Mouse (Mus musculus): Measurements from ENCODE around the gene Sh3bp5. TPM values are rescaled to one million over a fixed set of nuclear protein-coding genes. Genes with fewer than 3 reads are reported as not detected.

Gene Sh3bp5
- 34.4 TPM for polyA plus RNA-seq (2014; fragmentation: Illumina TruSeq; extraction: RNeasy Lipid Tissue Mini Kit (QIAGEN cat#74804); ENCODE audit: low read depth, low replicate concordance)

DNA sequence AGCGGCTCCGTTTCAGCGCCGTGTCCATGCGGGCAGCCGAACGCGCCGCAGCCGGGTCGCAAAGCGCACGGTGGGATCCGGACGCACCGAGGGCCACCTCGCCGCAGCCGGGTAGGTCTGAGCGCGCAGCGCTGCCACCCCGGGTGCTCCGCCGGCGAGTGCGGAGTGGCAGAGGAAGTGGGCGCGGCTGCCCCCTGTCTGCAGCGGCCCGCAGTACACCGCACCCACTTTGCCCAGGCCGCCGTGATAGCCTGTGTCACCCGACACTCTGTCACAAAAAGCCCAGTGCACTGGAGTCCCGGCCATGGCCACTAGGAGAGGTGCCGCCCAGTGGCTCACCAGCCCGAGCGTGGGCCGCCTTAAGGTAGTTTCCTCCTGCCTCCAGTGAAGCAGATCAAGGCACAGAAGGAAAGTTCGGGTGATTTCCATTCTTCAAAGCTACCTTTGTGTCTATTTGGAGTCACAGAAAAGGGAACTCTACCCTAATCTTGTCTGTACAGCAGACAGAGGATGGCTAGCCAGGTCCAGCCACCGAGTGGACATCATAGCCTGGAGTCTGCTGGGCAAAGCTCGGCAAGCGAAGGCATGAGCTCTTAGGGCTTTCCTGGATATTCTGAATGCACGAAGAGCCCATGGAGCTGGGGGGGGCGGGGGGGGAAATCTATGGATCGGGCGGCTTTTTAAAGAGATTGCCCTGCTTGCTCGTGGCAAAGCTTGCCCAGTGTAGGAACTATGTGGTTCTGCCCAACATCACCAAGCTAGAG is at the start of gene Sh3bp5:
Gene Sh3bp5 (minus strand): TSS at position 149 of the 764 bp plus-strand sequence.

GRCm38 (mm10) chr14:31336369-31337155 is 99.3 kb downstream of the Sh3bp5 start, which contains the start of gene Capn7:
TSS of gene Capn7 (plus strand) at chr14:31336638.

DNA sequence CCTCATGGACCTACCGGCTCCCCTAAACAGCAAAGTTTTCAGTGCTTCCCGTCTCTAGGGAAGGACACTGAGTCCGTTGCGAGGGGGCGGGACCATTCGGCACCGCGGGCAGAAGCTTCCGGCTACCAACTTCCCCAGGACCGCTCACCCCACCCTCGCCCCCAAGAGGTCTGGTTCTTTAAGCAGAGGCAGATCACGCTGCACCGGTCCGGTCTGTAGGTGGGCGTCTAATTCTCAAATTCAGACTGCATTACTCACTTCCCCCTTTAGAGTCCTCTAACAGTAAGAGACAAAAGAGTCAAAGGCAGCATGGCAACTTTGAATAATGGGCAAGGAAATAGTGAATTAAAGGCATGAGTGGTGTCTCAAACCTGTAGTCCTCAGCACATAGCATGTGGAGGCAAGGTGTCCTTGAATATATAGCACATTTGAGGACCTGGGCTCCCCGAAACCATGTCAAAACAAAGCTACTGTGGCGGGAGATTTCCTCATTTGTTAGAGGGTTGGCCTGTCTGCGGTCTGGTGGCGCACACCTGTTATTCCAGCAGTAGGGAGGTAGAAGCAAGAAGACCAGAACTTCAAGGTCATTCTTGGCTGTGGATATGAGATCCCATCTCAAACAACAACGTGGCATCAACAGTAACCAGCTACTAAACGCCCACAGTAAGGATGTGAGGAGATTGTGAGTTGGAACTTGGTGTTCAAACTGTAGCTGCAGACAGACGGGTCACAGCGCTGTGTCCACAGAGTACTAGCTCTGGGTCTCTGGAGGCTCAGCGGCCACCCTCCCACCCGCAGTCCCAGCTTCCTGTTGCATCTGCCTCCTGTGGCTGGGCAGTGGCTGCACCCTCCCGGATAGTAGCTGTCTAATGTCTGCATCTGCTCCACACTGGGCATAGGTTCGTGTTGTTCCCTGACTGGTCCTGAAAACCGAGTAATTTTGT is 111.8 kb downstream of the Sh3bp5 start, which contains the start of gene Dnah1:
Gene Dnah1 (minus strand): TSS at position 48 of the 944 bp plus-strand sequence.

Other genes with a start within 250 kb of the Sh3bp5 start
- 1.4 TPM for gene Tnnc1, start 227.8 kb downstream of the Sh3bp5 start, polyA plus RNA-seq (2014; fragmentation: Illumina TruSeq; extraction: RNeasy Lipid Tissue Mini Kit (QIAGEN cat#74804); ENCODE audit: low read depth, low replicate concordance)
- gene Nisch, start 219.1 kb downstream of the Sh3bp5 start, polyA plus RNA-seq (2014; fragmentation: Illumina TruSeq; extraction: RNeasy Lipid Tissue Mini Kit (QIAGEN cat#74804); ENCODE audit: low read depth, low replicate concordance): 268 TPM
- 16.2 TPM for gene Sema3g, start 218.2 kb downstream of the Sh3bp5 start, polyA plus RNA-seq (2014; fragmentation: Illumina TruSeq; extraction: RNeasy Lipid Tissue Mini Kit (QIAGEN cat#74804); ENCODE audit: low read depth, low replicate concordance)
- gene Phf7, start 184.8 kb downstream of the Sh3bp5 start, polyA plus RNA-seq (2014; fragmentation: Illumina TruSeq; extraction: RNeasy Lipid Tissue Mini Kit (QIAGEN cat#74804); ENCODE audit: low read depth, low replicate concordance): 38.3 TPM
- 37.2 TPM for gene Bap1, start 184.6 kb downstream of the Sh3bp5 start, polyA plus RNA-seq (2014; fragmentation: Illumina TruSeq; extraction: RNeasy Lipid Tissue Mini Kit (QIAGEN cat#74804); ENCODE audit: low read depth, low replicate concordance)
- gene Dnah1, start 112.2 kb downstream of the Sh3bp5 start, polyA plus RNA-seq (2014; fragmentation: Illumina TruSeq; extraction: RNeasy Lipid Tissue Mini Kit (QIAGEN cat#74804); ENCODE audit: low read depth, low replicate concordance): 2.5 TPM
- gene Capn7, start 99.4 kb downstream of the Sh3bp5 start, polyA plus RNA-seq (2014; fragmentation: Illumina TruSeq; extraction: RNeasy Lipid Tissue Mini Kit (QIAGEN cat#74804); ENCODE audit: low read depth, low replicate concordance): 37.8 TPM
- gene Eaf1, start 58.3 kb upstream of the Sh3bp5 start, polyA plus RNA-seq (2014; fragmentation: Illumina TruSeq; extraction: RNeasy Lipid Tissue Mini Kit (QIAGEN cat#74804); ENCODE audit: low read depth, low replicate concordance): 25.4 TPM
- gene Mettl6, start 59.0 kb upstream of the Sh3bp5 start, polyA plus RNA-seq (2014; fragmentation: Illumina TruSeq; extraction: RNeasy Lipid Tissue Mini Kit (QIAGEN cat#74804); ENCODE audit: low read depth, low replicate concordance): 22.3 TPM
- gene Colq, start 155.3 kb upstream of the Sh3bp5 start, polyA plus RNA-seq (2014; fragmentation: Illumina TruSeq; extraction: RNeasy Lipid Tissue Mini Kit (QIAGEN cat#74804); ENCODE audit: low read depth, low replicate concordance): not detected
- gene Gm49387, start 204.8 kb upstream of the Sh3bp5 start, polyA plus RNA-seq (2014; fragmentation: Illumina TruSeq; extraction: RNeasy Lipid Tissue Mini Kit (QIAGEN cat#74804); ENCODE audit: low read depth, low replicate concordance): 0.36 TPM
- 22.8 TPM for gene Btd, start 204.9 kb upstream of the Sh3bp5 start, polyA plus RNA-seq (2014; fragmentation: Illumina TruSeq; extraction: RNeasy Lipid Tissue Mini Kit (QIAGEN cat#74804); ENCODE audit: low read depth, low replicate concordance)
- 19.4 TPM for gene Hacl1, start 205.2 kb upstream of the Sh3bp5 start, polyA plus RNA-seq (2014; fragmentation: Illumina TruSeq; extraction: RNeasy Lipid Tissue Mini Kit (QIAGEN cat#74804); ENCODE audit: low read depth, low replicate concordance)